Mouse (Mus musculus): ENCODE measurements at regions not wholly inside any gene's neighbourhood (a gene's known extent, or its start where the extent isn't known, plus 50 kb on each side); places are given as distances from the start of the nearest gene placed in this dataset.

DNA sequence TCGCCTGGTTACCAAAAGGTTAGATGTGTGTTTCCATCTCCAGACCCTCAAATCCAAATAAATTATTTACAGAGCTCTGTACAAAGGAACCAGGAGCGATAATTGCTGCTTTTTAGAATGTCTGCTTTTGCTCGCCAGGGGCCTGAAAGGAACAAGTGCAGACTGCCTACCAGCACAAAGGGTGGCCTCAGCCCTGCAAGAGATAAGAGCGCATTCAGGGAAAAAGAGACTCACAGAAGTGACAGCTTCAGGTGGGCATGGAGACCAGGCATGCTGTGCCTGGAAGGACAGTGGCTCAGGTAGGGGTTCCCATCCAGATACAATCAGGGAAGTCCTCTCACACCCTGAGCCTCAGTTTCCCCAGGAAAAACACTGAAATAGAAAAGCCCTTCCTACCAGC, 114.0 kb upstream of the D7Ertd443e start:
- Histone ChIP-seq H3K4me1 (peaks cover 17% of the 10 kb centered on the region), H3K9me3 (replicated peaks) (no peaks in the 10 kb centered on the region), H3K27ac (peak overlapping the region; percentile 44; the same call in 1 of the 2 replicates), H3K36me3 (no peaks in the 10 kb centered on the region), H3K27me3 (ENCODE audit: low read depth, poor library complexity, severe bottlenecking) (no peaks in the 10 kb centered on the region), H3K4me3 (no peak overlapping the region)
- 50% methylated on average over 4 of the region's 4 CpGs for WGBS
- DNase-seq (ENCODE audit: low spot score) = no peak

DNA sequence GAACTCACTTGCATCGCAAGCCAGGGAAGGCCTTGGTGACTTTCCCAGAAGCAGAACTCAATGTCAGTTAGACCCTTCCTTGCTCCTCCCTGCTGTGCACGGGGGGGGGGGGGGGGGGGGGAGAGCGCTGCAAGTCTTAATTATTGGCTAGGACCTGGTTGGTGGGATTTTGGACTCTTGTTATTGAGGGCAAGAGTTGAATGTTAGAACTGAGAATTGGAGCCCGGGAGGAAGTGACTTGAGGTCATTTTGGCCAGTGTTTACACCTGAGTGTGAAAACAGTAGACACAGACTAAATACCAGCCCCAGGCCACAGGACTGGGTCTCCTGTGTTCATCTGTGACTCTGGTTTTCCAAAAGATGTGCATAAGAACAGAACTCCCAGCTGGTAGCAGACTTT, 114.7 kb upstream of the D7Ertd443e start:
- H3K36me3 ChIP-seq = no peaks in the 10 kb centered on the region
- peaks cover 17% of the 10 kb centered on the region for H3K4me1 ChIP-seq
- no peak overlapping the region for H3K4me3 ChIP-seq
- no peak for DNase-seq (ENCODE audit: low spot score)
- no peak overlapping the region for H3K27ac ChIP-seq
- H3K27me3 ChIP-seq (ENCODE audit: low read depth, poor library complexity, severe bottlenecking) = no peaks in the 10 kb centered on the region
- no peaks in the 10 kb centered on the region for H3K9me3 ChIP-seq (replicated peaks)
- WGBS = 47% methylated on average over 4 of the region's 4 CpGs

DNA sequence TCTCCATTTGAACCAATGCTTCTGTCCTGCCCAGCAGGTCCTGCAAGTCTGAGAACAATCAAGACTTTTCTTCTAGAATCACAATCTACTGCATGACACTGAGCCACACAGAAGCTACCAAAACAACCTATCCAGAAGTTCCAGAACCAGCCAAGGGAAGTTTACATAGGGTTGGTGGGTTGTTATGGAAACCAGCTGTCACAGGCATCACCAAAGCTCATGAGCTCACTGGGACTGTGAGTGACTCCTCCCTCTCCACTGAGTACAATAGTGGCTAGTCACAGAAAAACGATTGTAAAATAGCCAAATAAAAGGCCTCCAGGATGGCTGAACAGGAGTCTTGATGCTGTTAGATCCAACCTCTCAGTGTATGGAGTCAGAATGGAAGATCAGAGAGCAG, 115.6 kb upstream of the D7Ertd443e start:
- no peak for DNase-seq (ENCODE audit: low spot score)
- Histone ChIP-seq H3K27me3 (ENCODE audit: low read depth, poor library complexity, severe bottlenecking) (no peaks in the 10 kb centered on the region), H3K9me3 (replicated peaks) (no peaks in the 10 kb centered on the region), H3K36me3 (no peaks in the 10 kb centered on the region), H3K4me1 (peaks cover 17% of the 10 kb centered on the region), H3K27ac (no peak overlapping the region), H3K4me3 (no peak overlapping the region)
- WGBS = 32% methylated on average over 1 of the region's 1 CpGs

DNA sequence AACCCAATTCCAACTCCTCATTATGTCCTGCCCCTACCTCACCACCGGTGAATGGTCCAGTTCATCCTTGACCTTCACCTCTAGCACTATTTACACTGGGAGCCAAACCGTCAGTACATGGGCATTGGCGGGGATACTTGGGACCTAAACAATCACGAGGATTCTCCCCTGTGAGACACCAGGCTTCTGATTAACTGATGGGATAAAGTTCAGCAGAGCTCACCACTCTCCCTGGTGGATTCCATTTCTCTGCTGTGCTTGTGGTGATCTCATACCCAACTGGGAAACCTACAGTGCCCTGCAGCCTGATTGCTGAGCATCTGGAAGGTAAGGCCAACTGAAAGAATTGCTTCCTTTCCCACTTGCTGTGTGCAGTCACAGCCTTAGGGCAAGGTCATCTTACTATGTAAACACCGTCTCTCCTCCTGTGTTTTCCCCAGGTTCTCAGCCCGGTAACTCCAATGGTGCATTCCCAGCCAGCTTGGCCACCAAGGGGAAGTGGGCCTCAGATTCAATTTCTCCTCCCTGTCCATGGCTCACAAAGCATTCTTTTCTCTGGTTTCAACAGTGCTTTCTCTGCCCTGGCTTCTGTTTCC, 125.0 kb upstream of the D7Ertd443e start:
- H3K27ac ChIP-seq = no peak overlapping the region
- no peaks in the 10 kb centered on the region for H3K27me3 ChIP-seq (ENCODE audit: low read depth, poor library complexity, severe bottlenecking)
- H3K4me3 ChIP-seq = no peak overlapping the region
- H3K4me1 ChIP-seq = no peaks in the 10 kb centered on the region
- H3K36me3 ChIP-seq = no peaks in the 10 kb centered on the region
- DNase-seq (ENCODE audit: low spot score) = no peak
- whole genome bisulfite sequencing = 83% methylated on average over 6 of the region's 6 CpGs
- H3K9me3 ChIP-seq (replicated peaks) = no peaks in the 10 kb centered on the region

DNA sequence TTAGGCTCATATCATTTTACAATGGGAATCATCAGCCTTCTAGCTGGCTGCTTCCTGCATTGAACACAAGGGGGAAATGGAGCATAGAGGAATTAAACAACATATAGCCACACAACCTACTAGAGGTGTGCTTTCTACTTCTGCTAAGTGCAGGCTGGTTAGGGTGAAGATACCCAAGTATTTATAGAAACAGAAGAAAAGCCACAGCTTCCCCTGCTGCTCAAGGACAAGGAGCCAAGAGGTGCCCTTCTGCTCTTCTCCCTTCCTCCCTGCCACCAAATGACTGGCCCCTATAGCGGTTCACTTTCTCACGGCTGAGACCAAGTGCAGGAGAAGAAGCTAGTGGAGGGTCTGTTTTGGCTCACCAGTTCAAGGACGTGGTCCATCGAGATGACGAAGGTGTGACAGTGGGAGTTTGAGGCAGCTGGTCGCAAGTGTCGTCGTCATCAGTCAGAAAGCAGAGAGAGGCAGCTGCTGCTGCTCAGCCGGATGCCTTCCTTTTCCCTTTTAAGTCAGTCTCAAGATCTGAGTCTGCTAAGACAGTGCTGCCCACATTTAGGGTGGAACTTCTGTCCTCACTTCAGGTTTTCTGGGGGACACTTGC, 134.0 kb upstream of the D7Ertd443e start:
- no peaks in the 10 kb centered on the region for H3K36me3 ChIP-seq
- no peak overlapping the region for H3K4me3 ChIP-seq
- H3K9me3 ChIP-seq (replicated peaks) = no peaks in the 10 kb centered on the region
- no peaks in the 10 kb centered on the region for H3K4me1 ChIP-seq
- H3K27me3 ChIP-seq (ENCODE audit: low read depth, poor library complexity, severe bottlenecking) = no peaks in the 10 kb centered on the region
- no peak for DNase-seq (ENCODE audit: low spot score)
- WGBS = 76% methylated on average over 9 of the region's 9 CpGs
- H3K27ac ChIP-seq = no peak overlapping the region

DNA sequence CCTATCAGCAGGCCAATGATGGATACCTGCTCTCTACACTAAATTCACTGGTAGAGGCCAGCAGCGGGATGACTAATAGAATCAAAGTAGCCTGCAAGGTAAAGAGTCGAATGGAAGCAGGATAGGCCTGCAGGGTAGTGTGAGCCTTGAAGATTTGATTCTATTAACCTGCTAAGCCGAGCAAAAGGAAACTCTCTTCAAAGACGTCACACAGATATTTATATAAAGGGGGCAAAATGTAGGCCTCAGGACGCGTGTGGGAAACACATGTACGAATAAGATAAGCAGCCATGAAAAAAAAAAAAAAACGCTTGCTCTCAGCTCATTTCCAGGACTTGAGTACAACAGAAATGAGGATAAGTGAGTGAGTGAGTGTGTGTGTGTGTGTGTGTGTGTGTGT, 138.4 kb upstream of the D7Ertd443e start:
- Histone ChIP-seq H3K4me3 (no peak overlapping the region), H3K36me3 (no peaks in the 10 kb centered on the region), H3K27me3 (ENCODE audit: low read depth, poor library complexity, severe bottlenecking) (no peaks in the 10 kb centered on the region), H3K27ac (no peak overlapping the region), H3K9me3 (replicated peaks) (no peaks in the 10 kb centered on the region), H3K4me1 (no peaks in the 10 kb centered on the region)
- 86% methylated on average over 8 of the region's 8 CpGs for whole genome bisulfite sequencing
- DNase-seq (ENCODE audit: low spot score) = no peak

DNA sequence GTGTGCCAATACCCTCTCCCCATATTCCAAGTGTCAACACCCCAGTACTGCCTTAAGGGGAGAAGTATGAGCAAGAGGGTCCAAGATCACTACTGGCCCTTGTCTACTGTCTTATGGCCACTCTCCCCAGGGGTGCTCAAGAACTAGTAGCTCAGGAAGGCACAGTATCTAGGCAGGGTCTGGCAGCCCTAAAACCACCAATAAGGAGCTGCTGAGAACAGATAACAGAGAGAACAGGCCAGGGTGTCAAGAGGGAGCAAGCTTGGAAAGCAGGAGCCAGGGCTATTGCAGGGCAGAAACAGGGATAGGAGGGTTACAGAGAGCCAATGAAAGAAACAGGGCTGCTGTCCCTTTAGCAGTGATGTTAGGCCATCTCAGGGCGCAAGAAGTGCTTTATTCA, 139.6 kb upstream of the D7Ertd443e start:
- 80% methylated on average over 1 of the region's 1 CpGs for WGBS
- H3K4me1 ChIP-seq = no peaks in the 10 kb centered on the region
- H3K27ac ChIP-seq = no peak overlapping the region
- no peaks in the 10 kb centered on the region for H3K36me3 ChIP-seq
- no peak overlapping the region for H3K4me3 ChIP-seq
- DNase-seq (ENCODE audit: low spot score) = no peak
- H3K27me3 ChIP-seq (ENCODE audit: low read depth, poor library complexity, severe bottlenecking) = no peaks in the 10 kb centered on the region
- H3K9me3 ChIP-seq (replicated peaks) = no peaks in the 10 kb centered on the region

DNA sequence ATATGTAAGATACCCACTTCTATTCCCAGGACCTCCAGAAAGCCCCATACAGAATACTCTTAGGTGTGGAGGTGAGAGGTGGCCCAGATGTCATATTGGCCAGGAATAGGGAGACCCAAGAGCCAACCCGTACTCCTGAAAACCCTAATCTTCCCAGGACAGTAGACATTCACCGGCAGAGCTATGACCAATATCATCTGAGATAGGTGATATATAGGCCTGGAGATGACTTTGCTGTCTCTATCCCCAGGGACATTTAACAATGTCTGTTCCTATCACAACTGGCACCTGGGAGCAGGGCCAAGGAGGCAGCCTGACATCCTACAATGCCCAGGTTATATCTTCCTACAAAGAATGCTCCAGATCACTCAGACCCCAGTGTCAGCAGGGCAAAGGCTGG, 140.0 kb upstream of the D7Ertd443e start:
- Histone ChIP-seq H3K27ac (no peak overlapping the region), H3K4me1 (no peaks in the 10 kb centered on the region), H3K4me3 (no peak overlapping the region), H3K36me3 (no peaks in the 10 kb centered on the region), H3K9me3 (replicated peaks) (no peaks in the 10 kb centered on the region), H3K27me3 (ENCODE audit: low read depth, poor library complexity, severe bottlenecking) (no peaks in the 10 kb centered on the region)
- 96% methylated on average over 2 of the region's 2 CpGs for WGBS
- DNase-seq (ENCODE audit: low spot score) = no peak

DNA sequence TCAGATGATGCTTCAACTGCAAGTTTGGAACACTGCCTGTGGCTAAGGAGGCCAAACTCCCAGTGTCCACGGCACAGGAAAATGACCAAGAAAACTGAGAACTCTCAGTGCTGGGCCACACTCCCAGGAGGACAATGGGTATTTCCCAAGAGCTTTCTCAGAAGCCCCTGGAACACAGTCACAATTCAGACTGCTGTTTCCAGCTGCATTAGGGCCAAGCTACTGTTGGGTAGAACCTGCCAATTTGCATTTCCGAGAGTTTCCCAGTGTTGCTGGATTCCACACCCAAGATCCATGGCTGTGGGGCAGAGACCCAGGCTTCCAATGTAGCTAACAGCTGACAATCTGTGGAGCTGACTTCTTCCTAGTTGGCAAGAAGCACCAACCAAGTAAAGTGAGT, 141.9 kb upstream of the D7Ertd443e start:
- no peak overlapping the region for H3K27ac ChIP-seq
- H3K36me3 ChIP-seq = no peaks in the 10 kb centered on the region
- no peaks in the 10 kb centered on the region for H3K27me3 ChIP-seq (ENCODE audit: low read depth, poor library complexity, severe bottlenecking)
- no peaks in the 10 kb centered on the region for H3K4me1 ChIP-seq
- H3K9me3 ChIP-seq (replicated peaks) = no peaks in the 10 kb centered on the region
- no peak for DNase-seq (ENCODE audit: low spot score)
- 83% methylated on average over 2 of the region's 2 CpGs for WGBS
- H3K4me3 ChIP-seq = no peak overlapping the region

DNA sequence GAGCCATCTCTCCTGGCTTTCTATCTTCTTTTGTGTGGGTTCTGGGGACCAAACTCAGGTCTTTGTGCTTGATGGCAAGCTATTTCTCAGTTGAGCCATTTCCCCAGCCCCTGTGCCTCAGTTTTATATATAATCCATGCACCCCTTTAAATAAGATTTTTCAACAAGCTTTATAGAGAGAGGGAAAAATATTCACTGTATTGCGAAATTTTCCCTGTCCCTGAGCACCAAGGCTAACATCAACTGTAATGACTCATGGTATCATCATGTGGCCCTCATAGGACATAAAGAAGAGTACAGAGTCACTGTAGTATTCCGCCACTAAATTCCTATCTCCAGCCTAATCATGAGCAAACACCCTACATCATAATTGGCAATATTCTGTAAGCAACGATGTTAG, 142.4 kb upstream of the Dock1 start:
- no peak for DNase-seq (ENCODE audit: low spot score)
- no peaks in the 10 kb centered on the region for H3K36me3 ChIP-seq
- 95% methylated on average over 3 of the region's 3 CpGs for WGBS
- H3K27ac ChIP-seq = no peak overlapping the region
- H3K27me3 ChIP-seq (ENCODE audit: low read depth, poor library complexity, severe bottlenecking) = no peaks in the 10 kb centered on the region
- no peaks in the 10 kb centered on the region for H3K4me1 ChIP-seq
- H3K4me3 ChIP-seq = no peak overlapping the region
- H3K9me3 ChIP-seq (replicated peaks) = no peaks in the 10 kb centered on the region

DNA sequence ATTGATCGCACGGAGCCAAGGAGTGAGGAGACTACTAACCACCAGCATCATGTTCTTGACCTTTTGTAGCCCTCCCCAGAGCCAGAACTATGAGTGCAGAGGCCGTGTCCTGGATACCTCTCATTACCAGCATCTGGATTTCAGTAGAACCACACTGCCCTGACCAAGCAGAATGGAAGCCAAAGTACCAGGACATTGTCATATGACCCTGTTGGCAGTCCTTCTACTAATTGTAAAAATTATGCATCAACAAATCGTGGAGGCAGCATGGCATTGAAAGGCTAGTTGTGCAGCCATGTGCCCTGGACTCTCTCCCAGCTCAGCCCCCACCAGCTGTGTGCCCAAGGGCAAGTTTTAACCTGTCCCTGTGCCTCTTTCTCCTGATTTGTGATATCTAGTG, 135.6 kb upstream of the Dock1 start:
- Histone ChIP-seq H3K4me3 (no peak overlapping the region), H3K27me3 (ENCODE audit: low read depth, poor library complexity, severe bottlenecking) (no peaks in the 10 kb centered on the region), H3K9me3 (replicated peaks) (no peaks in the 10 kb centered on the region), H3K4me1 (no peaks in the 10 kb centered on the region), H3K27ac (no peak overlapping the region), H3K36me3 (no peaks in the 10 kb centered on the region)
- WGBS = 89% methylated on average over 4 of the region's 4 CpGs
- no peak for DNase-seq (ENCODE audit: low spot score)

DNA sequence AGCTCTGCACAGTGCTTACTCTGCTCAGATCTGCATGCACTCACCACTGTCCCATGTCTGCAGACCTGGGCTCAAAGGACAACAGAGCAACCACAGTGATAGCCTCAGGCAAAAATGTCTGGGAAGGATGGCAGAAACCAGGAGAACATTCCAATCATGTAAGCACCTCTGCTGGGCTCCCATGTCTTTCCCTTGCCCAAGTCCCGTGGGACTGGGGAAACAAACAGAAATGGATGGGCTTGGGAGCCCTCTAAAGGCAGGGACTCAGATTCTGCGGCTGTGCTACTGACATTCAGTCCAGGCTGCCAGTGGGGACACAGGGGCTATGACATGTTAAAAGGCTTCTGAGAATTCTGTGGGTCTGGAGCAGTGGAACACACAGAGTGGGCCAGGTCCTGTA, 128.8 kb upstream of the Dock1 start:
- no peaks in the 10 kb centered on the region for H3K36me3 ChIP-seq
- no peaks in the 10 kb centered on the region for H3K4me1 ChIP-seq
- H3K27ac ChIP-seq = no peak overlapping the region
- DNase-seq (ENCODE audit: low spot score) = no peak
- 54% methylated on average over 2 of the region's 2 CpGs for WGBS
- no peaks in the 10 kb centered on the region for H3K9me3 ChIP-seq (replicated peaks)
- H3K4me3 ChIP-seq = no peak overlapping the region
- no peaks in the 10 kb centered on the region for H3K27me3 ChIP-seq (ENCODE audit: low read depth, poor library complexity, severe bottlenecking)

DNA sequence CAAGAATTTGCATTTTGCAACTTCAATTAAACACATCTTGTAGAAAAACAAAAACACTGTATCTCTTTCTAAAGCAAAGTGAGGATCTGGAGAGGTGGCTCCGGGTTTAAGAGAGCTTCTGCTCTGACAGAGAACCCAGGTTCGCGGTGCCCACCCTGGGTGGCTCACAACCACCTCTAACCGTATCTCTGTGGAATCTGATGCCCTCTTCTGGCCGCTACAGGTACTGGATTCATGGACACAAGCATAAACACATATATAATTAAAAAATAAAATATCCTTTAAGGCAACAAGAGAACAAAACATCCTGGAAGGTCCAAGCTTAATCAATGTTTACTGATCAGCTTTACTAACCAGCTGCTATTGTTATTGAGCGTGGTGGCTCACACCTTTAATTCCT, 124.3 kb upstream of the Dock1 start:
- H3K4me3 ChIP-seq = no peak overlapping the region
- 80% methylated on average over 6 of the region's 6 CpGs for WGBS
- H3K4me1 ChIP-seq = no peaks in the 10 kb centered on the region
- DNase-seq (ENCODE audit: low spot score) = no peak
- no peaks in the 10 kb centered on the region for H3K27me3 ChIP-seq (ENCODE audit: low read depth, poor library complexity, severe bottlenecking)
- no peaks in the 10 kb centered on the region for H3K36me3 ChIP-seq
- no peak overlapping the region for H3K27ac ChIP-seq
- no peaks in the 10 kb centered on the region for H3K9me3 ChIP-seq (replicated peaks)

DNA sequence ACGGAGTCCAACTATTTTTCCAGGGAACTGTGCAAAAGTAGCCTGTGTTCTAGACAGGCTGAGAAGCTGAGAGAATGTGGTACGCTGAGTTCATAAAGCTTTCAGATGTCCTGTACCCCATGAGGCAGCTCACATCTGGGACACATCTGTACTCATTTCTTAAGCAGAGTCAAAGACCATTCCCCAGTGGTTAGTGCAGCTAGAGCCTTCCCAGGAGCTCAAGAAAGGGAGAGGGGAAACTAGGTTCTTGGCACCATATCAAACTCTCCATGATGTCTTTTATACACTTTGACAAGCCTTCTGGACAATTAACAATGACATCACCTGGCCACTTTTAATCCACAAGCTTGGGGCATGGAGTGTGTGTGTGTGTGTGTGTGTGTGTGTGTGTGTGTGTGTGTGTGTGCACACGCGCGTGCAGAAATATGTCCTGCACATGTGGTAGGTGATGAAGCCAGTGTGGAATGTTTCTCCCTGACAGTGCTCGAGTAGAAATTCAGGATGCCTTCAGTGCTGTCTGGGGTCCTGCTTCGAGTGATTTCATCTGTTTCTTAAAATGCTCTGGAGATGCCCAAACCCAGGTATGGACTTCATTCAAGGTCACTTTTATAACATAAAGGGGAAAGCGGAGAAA, 121.1 kb upstream of the Dock1 start:
- no peaks in the 10 kb centered on the region for H3K9me3 ChIP-seq (replicated peaks)
- WGBS = 90% methylated on average over 8 of the region's 8 CpGs
- H3K4me1 ChIP-seq = no peaks in the 10 kb centered on the region
- no peak for DNase-seq (ENCODE audit: low spot score)
- no peaks in the 10 kb centered on the region for H3K27me3 ChIP-seq (ENCODE audit: low read depth, poor library complexity, severe bottlenecking)
- H3K4me3 ChIP-seq = no peak overlapping the region
- no peak overlapping the region for H3K27ac ChIP-seq
- no peaks in the 10 kb centered on the region for H3K36me3 ChIP-seq

Measured in limb, embryonic 10.5 days (tissue).